Mouse (Mus musculus): ENCODE results near the gene Glis2.

Gene Glis2

GRCm38 (mm10) chr16:4583807-4584206, 10.7 kb upstream of the Glis2 start:
- no peak for DNase-seq (ENCODE audit: low spot score)

GRCm38 (mm10) chr16:4584438-4584837, 10.1 kb upstream of the Glis2 start:
- no peak for DNase-seq (ENCODE audit: low spot score)

- no peak for DNase-seq (ENCODE audit: low spot score)
Observed at GRCm38 (mm10) chr16:4585642-4586530, 8.6 kb upstream of the Glis2 start.

GRCm38 (mm10) chr16:4586531-4587123, 7.9 kb upstream of the Glis2 start:
- DNase-seq (ENCODE audit: low spot score) = peak; percentile 87

- DNase-seq (ENCODE audit: low spot score) = no peak
Observed at GRCm38 (mm10) chr16:4587516-4588210, 6.8 kb upstream of the Glis2 start.

- DNase-seq (ENCODE audit: low spot score) = no peak
Observed at GRCm38 (mm10) chr16:4590236-4590635, 4.3 kb upstream of the Glis2 start.

GRCm38 (mm10) chr16:4592909-4593875, 1.3 kb upstream of the Glis2 start:
- no peak for DNase-seq (ENCODE audit: low spot score)

- DNase-seq (ENCODE audit: low spot score) = no peak
Observed at GRCm38 (mm10) chr16:4594814-4595526, 457 bp downstream of the Glis2 start.

- peak; percentile 47 for DNase-seq (ENCODE audit: low spot score)
Observed at GRCm38 (mm10) chr16:4595527-4595963, 1.0 kb downstream of the Glis2 start.

- DNase-seq (ENCODE audit: low spot score) = no peak
Observed at GRCm38 (mm10) chr16:4596141-4596728, 1.7 kb downstream of the Glis2 start.

- DNase-seq (ENCODE audit: low spot score) = no peak
Observed at GRCm38 (mm10) chr16:4596836-4597235, 2.3 kb downstream of the Glis2 start.

GRCm38 (mm10) chr16:4597296-4597695, 2.8 kb downstream of the Glis2 start:
- no peak for DNase-seq (ENCODE audit: low spot score)

GRCm38 (mm10) chr16:4598041-4598440, 3.5 kb downstream of the Glis2 start:
- DNase-seq (ENCODE audit: low spot score) = no peak

GRCm38 (mm10) chr16:4598891-4599543, 4.5 kb downstream of the Glis2 start:
- no peak for DNase-seq (ENCODE audit: low spot score)

GRCm38 (mm10) chr16:4599616-4600015, 5.1 kb downstream of the Glis2 start:
- DNase-seq (ENCODE audit: low spot score) = no peak

GRCm38 (mm10) chr16:4600701-4601310, 6.3 kb downstream of the Glis2 start:
- no peak for DNase-seq (ENCODE audit: low spot score)

- no peak for DNase-seq (ENCODE audit: low spot score)
Observed at GRCm38 (mm10) chr16:4602189-4602588, 7.7 kb downstream of the Glis2 start.

GRCm38 (mm10) chr16:4602766-4603452, 8.4 kb downstream of the Glis2 start:
- DNase-seq (ENCODE audit: low spot score) = no peak

- DNase-seq (ENCODE audit: low spot score) = no peak
Observed at GRCm38 (mm10) chr16:4603453-4603837, 8.9 kb downstream of the Glis2 start.
